Mouse (Mus musculus): ENCODE measurements at regions not wholly inside any gene's neighbourhood (a gene's known extent, or its start where the extent isn't known, plus 50 kb on each side); places are given as distances from the start of the nearest gene placed in this dataset.

DNA sequence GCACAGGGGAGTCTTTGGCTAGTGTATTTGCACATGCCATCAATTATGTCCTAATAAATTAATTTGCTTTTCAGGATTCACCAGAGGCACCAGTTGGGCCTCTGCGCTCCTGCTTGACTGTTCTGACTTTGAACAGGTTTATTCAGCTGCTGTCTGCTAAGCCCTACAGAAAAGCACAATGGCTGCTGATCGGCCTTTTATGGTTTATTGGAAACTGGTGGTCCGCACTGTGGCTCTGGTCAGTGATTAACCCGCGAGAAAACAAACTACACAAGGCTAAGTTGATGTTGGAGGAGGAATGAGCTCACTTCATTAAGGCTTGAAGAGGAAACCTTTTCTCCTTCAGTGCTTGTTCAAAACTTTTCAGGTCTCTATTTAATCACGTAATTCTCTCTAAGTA is 208.4 kb upstream of the Gpr101 start:
- CTCF ChIA-PET = no interaction called here

DNA sequence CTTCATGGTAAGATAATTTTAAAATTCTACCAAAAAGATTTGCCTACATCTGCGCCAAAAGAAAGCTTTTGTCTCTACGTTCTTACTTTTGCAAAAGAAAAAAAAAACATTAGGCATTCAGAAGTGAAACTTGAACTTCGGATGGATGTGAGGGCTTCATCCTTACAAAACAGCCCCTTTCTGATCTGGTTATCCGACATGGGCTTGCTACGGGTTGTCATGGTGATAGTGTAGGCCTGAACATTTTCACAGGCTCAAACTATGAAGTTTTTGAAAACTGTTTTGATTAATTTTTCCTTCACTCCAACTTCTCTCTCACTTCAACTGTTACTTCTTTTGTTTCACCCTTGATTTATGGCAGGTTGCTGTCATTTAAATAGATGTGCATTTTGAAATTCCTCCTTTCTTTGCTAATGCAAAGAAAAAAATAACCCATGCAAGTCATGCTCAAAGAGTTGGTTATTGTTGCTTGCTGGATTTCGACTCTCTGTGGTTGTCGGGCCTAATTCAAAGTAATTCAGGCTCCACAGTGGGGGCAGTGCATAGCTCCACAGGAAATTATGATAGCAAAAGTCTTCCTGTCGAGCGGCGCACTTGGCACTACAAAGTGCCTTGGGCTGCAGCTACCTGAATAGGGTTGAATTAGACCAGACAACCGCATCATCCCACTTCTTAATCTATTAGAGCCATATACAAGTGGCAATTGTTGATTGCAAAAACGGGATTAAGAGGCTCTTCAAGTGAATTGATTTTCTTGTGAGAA is 205.7 kb upstream of the Gpr101 start:
- CTCF ChIA-PET = no interaction called here

- CTCF ChIA-PET = no interaction called here
These were observed 204.9 kb upstream of the Gpr101 start for GRCm38 (mm10) chrX:57708501-57708900.

DNA sequence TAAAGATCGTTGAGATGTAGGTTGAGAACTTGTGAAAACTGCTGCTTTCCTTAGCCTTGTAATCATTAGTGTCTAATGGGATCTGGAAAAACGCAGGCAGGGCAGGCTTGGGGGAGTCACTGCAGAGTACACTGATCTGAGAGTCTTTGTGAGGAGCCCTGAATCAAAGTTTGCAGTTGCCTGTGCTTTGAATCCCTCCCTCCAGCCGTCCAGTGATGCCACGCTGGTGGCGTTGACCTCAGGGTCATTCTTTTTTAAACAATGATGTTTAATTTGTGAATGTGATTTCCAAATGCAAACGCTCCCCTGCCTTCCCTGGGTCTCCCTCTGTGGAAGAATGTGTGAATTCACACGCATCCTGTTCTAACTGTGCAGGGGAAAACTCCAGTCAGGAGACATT is 204.4 kb upstream of the Gpr101 start:
- CTCF ChIA-PET = no interaction called here

- CTCF ChIA-PET = no interaction called here
These were observed 203.2 kb upstream of the Gpr101 start for GRCm38 (mm10) chrX:57706683-57707308.

DNA sequence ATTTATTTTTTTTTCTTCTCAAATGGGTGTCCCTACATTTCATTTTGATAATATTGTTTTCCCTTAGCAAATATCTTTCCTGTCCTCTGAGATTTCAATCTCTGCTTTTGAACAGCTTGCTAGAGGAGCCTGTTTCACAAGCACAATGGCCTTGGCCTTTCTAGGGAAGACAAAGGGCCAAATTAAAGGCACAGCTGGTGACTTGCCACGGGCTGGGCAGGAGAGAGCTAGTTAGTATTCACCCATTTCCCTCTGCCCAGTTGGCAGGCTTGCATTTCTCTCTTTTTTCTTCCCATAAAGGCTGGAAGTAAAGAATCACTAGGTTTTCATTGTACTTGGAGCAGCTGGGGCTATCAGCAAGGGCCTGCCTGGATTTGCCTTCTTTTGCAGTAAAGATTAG is 188.9 kb upstream of the Gpr101 start:
- CTCF ChIA-PET = interaction anchor here (0.5 kb wide), 1 partner anchor 233 kb away, joined by 3 read pairs; no protein-coding TSS in a partner anchor

- CTCF ChIA-PET = no interaction called here
These were observed 173.2 kb upstream of the Gpr101 start for GRCm38 (mm10) chrX:57676764-57677163.

DNA sequence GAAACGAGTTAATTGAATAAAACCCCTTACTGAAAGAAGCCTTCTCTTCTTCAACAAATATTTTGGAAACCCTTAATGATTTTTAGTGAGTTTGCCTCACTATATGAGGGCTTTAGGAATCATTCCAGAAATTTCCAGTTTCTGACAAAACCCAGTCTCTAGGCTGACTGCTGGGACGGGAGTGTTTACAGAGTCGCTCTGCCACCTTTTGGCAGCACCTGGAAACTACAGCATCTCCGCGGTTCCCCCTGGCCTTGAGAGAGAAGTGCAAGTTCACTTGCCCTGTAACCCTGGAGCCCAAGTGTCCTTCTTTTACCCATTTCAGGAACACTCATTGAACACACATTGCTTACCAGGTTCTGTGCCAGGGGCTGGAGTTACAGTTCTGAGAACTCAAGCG is 171.4 kb upstream of the Gpr101 start:
- CTCF ChIA-PET = no interaction called here

- CTCF ChIA-PET = no interaction called here
These were observed 156.0 kb upstream of the Gpr101 start for GRCm38 (mm10) chrX:57659571-57659970.

GRCm38 (mm10) chrX:57656035-57656434 is 152.5 kb upstream of the Gpr101 start:
- CTCF ChIA-PET = no interaction called here

GRCm38 (mm10) chrX:57655483-57655882 is 151.9 kb upstream of the Gpr101 start:
- CTCF ChIA-PET = no interaction called here
